14 mouse cellular contexts compared by ENCODE assay signal in genomic region chr10:67746140-67746539, GRCm38 (mm10).
DNase-seq lines count a peak whose midpoint lies in the region; ATAC-seq and TF ChIP-seq lines count a peak whose summit lies in the region.
"Had no signal": no experiment of that assay in that cellular context is flagged by ENCODE, and none has a peak within 500 bp of the region (broad histone marks: within the 10 kb centered on the region; RNA-seq: fewer than 3 reads in every experiment).

No protein-coding gene starts in this region.

- H3K36me3 ChIP-seq in forebrain, embryonic 13.5 days (ENCODE audit: poor library complexity, severe bottlenecking) = no peaks in the 10 kb centered on the region
- no peaks in the 10 kb centered on the region for H3K36me3 ChIP-seq in forebrain, embryonic 10.5 days (replicated peaks)
- H3K36me3 ChIP-seq in kidney, postnatal 0 days (ENCODE audit: insufficient read depth, low read length) = no peaks in the 10 kb centered on the region
- H3K36me3 ChIP-seq in kidney, embryonic 15.5 days = no peaks in the 10 kb centered on the region
- no peaks in the 10 kb centered on the region for H3K36me3 ChIP-seq in forebrain, postnatal 0 days (ENCODE audit: insufficient read depth)

- no peak overlapping the region for H3K27ac ChIP-seq in forebrain, embryonic 13.5 days
- H3K27ac ChIP-seq in forebrain, embryonic 10.5 days = no peak overlapping the region
- H3K27ac ChIP-seq in kidney, postnatal 0 days = no peak overlapping the region
- no peak overlapping the region for H3K27ac ChIP-seq in kidney, embryonic 15.5 days
- no peak overlapping the region for H3K27ac ChIP-seq in forebrain, postnatal 0 days (ENCODE audit: low read depth, low read length)

- peak; percentile 10; the same call in 1 of the 2 replicates for ATAC-seq in forebrain, embryonic 13.5 days
- no peak for ATAC-seq in kidney, postnatal 0 days (replicated peaks; ENCODE audit: low FRiP score, low read depth)
- no peak for ATAC-seq in kidney, embryonic 15.5 days (replicated peaks; ENCODE audit: low FRiP score)
- peak; percentile 92 for ATAC-seq in forebrain, postnatal 0 days
- ATAC-seq in monocyte, adult 5-6 weeks (replicated peaks; ENCODE audit: insufficient number of reproducible peaks, low FRiP score, low TSS enrichment, poor library complexity, severe bottlenecking) = no peak

- no peak for TF ChIP-seq CTCF in kidney, postnatal 0 days (IDR thresholded peaks at IDR 0.05; ENCODE audit: low read depth)
- TF ChIP-seq CTCF in forebrain, postnatal 0 days (IDR thresholded peaks at IDR 0.05; ENCODE audit: low read depth) = no peak

- no peak overlapping the region for H3K4me2 ChIP-seq in forebrain, embryonic 13.5 days
- no peak overlapping the region for H3K4me2 ChIP-seq in kidney, postnatal 0 days (ENCODE audit: low read length)
- no peak overlapping the region for H3K4me2 ChIP-seq in kidney, embryonic 15.5 days
- H3K4me2 ChIP-seq in forebrain, postnatal 0 days (ENCODE audit: low read depth) = no peak overlapping the region

- no peak for DNase-seq in forebrain, embryonic 10.5 days (ENCODE audit: extremely low spot score, low spot score)
- DNase-seq in kidney, postnatal 0 days (ENCODE audit: low spot score) = peak; percentile 39
- DNase-seq in 3T3-L1 (ENCODE audit: low read depth, low spot score) = peak; percentile 64
- peak; percentile 84 for DNase-seq in forebrain, postnatal 0 days
- DNase-seq in testis, postnatal 10 days (ENCODE audit: low spot score) = no peak
- DNase-seq: adrenal gland, postnatal 10 days; B cell, adult 2 months; cerebellum, adult 11 months; kidney, postnatal 25 days; lung, postnatal 4 days; thymus, adult 18-20 months had no signal

- H3K4me1 ChIP-seq in forebrain, embryonic 13.5 days = no peaks in the 10 kb centered on the region
- H3K4me1 ChIP-seq in forebrain, embryonic 10.5 days = peaks cover 10% of the 10 kb centered on the region
- 0 out of 2 replicates have a peak, but pooled peaks cover 11% of the 10 kb centered on the region for H3K4me1 ChIP-seq in kidney, postnatal 0 days (replicated peaks; ENCODE audit: insufficient read depth, low read length)
- H3K4me1 ChIP-seq in kidney, embryonic 15.5 days = peaks cover 19% of the 10 kb centered on the region
- H3K4me1 ChIP-seq in forebrain, postnatal 0 days (ENCODE audit: insufficient read depth) = no peaks in the 10 kb centered on the region

- 88% methylated on average over 3 of the region's 3 CpGs for WGBS in forebrain, embryonic 13.5 days
- WGBS in forebrain, embryonic 10.5 days = 90% methylated on average over 3 of the region's 3 CpGs
- WGBS in kidney, postnatal 0 days = 74% methylated on average over 3 of the region's 3 CpGs
- 82% methylated on average over 3 of the region's 3 CpGs for WGBS in kidney, embryonic 15.5 days
- 56% methylated on average over 3 of the region's 3 CpGs for WGBS in forebrain, postnatal 0 days

- H3K4me3 ChIP-seq in forebrain, embryonic 13.5 days = no peak overlapping the region
- H3K4me3 ChIP-seq in forebrain, embryonic 10.5 days = no peak overlapping the region
- no peak overlapping the region for H3K4me3 ChIP-seq in kidney, postnatal 0 days (replicated peaks; ENCODE audit: low read depth, low read length)
- no peak overlapping the region for H3K4me3 ChIP-seq in kidney, embryonic 15.5 days (replicated peaks)
- no peak overlapping the region for H3K4me3 ChIP-seq in forebrain, postnatal 0 days (ENCODE audit: low read depth, low read length)

- H3K27me3 ChIP-seq in forebrain, embryonic 13.5 days = no peaks in the 10 kb centered on the region
- H3K27me3 ChIP-seq in forebrain, embryonic 10.5 days (ENCODE audit: poor library complexity, severe bottlenecking) = no peaks in the 10 kb centered on the region
- H3K27me3 ChIP-seq in kidney, postnatal 0 days (ENCODE audit: insufficient read depth, low read length) = no peaks in the 10 kb centered on the region
- no peaks in the 10 kb centered on the region for H3K27me3 ChIP-seq in kidney, embryonic 15.5 days
- H3K27me3 ChIP-seq in forebrain, postnatal 0 days (ENCODE audit: insufficient read depth, low read length) = no peaks in the 10 kb centered on the region

- H3K9me3 ChIP-seq in forebrain, embryonic 13.5 days (replicated peaks) = no peaks in the 10 kb centered on the region
- H3K9me3 ChIP-seq in forebrain, embryonic 10.5 days = no peaks in the 10 kb centered on the region
- H3K9me3 ChIP-seq in kidney, postnatal 0 days (replicated peaks; ENCODE audit: low read length) = no peaks in the 10 kb centered on the region
- H3K9me3 ChIP-seq in kidney, embryonic 15.5 days (replicated peaks) = no peaks in the 10 kb centered on the region
- H3K9me3 ChIP-seq in forebrain, postnatal 0 days (ENCODE audit: low read length) = no peaks in the 10 kb centered on the region

- no peak overlapping the region for H3K9ac ChIP-seq in forebrain, embryonic 13.5 days
- H3K9ac ChIP-seq in kidney, postnatal 0 days (ENCODE audit: low read depth, low read length) = no peak overlapping the region
- H3K9ac ChIP-seq in kidney, embryonic 15.5 days = no peak overlapping the region
- H3K9ac ChIP-seq in forebrain, postnatal 0 days = no peak overlapping the region

Comparison
In these comparisons a context has a peak if more than half of its experiments do, and no peak if none do; other contexts are left out.
1. DNase-seq: peak in kidney, postnatal 0 days (single experiment), 3T3-L1 (single experiment) and forebrain, postnatal 0 days (single experiment); none in forebrain, embryonic 10.5 days (single experiment) and testis, postnatal 10 days (single experiment).
2. ATAC-seq: peak in forebrain, embryonic 13.5 days (single experiment) and forebrain, postnatal 0 days (single experiment); none in kidney, postnatal 0 days (single experiment), kidney, embryonic 15.5 days (single experiment) and monocyte, adult 5-6 weeks (single experiment).